Mouse (Mus musculus) embryonic facial prominence, embryonic 11.5 days (tissue): ENCODE measurements around the gene Prkch. TPM values are rescaled to one million over a fixed set of nuclear protein-coding genes. Genes with fewer than 3 reads are reported as not detected.
A peak's percentile ranks its signal among the peaks of the same experiment; 100 is the strongest.

ENCODE experiments used
- ATAC-seq: fragments of 200-750 bp; cut with Nextera tagmentation; replicated peaks from 2 replicates; pipeline ENCODE4 v1.8.0; 2017; ENCODE audit warnings: low read depth; ENCODE audit not compliant: insufficient number of reproducible peaks, low FRiP score, low TSS enrichment
- DNase-seq: peaks from one replicate; pipeline ENCODE4 v3.0.0-alpha.2; 2015; ENCODE audit warnings: low spot score
- H3K27ac ChIP-seq: fragments of 300-500 bp; sonication (generic); replicated peaks from 2 replicates; pipeline ENCODE4 v1.5.1; 2014; ENCODE audit warnings: mild to moderate bottlenecking, low read depth, low read length, control low read depth
- H3K27me3 ChIP-seq: fragments of 300-500 bp; sonication (generic); 2 replicates; pipeline ENCODE4 v1.6.1; 2014; ENCODE audit warnings: mild to moderate bottlenecking, low read length, moderate library complexity, mixed read lengths; ENCODE audit not compliant: control insufficient read depth, insufficient read depth
- H3K36me3 ChIP-seq: fragments of 300-500 bp; sonication (generic); replicated peaks from 2 replicates; pipeline ENCODE4 v1.6.1; 2014; ENCODE audit warnings: low read depth, mild to moderate bottlenecking, low read length, moderate library complexity, mixed read lengths; ENCODE audit not compliant: control insufficient read depth, insufficient read depth
- H3K4me1 ChIP-seq: fragments of 300-500 bp; sonication (generic); 2 replicates; pipeline ENCODE4 v1.6.1; 2014; ENCODE audit warnings: low read length, mixed read lengths; ENCODE audit not compliant: control insufficient read depth, insufficient read depth
- H3K4me2 ChIP-seq: fragments of 300-500 bp; sonication (generic); 2 replicates; pipeline ENCODE4 v1.6.1; 2014; ENCODE audit warnings: low read depth, mild to moderate bottlenecking, control low read depth, low read length, moderate library complexity
- H3K4me3 ChIP-seq: fragments of 300-500 bp; sonication (generic); 2 replicates; pipeline ENCODE4 v1.5.1; 2014; ENCODE audit warnings: low read depth, low read length, control low read depth
- H3K9ac ChIP-seq: fragments of 300-500 bp; sonication (generic); replicated peaks from 2 replicates; pipeline ENCODE4 v1.6.1; 2014; ENCODE audit warnings: mild to moderate bottlenecking, control low read depth, low read length
- H3K9me3 ChIP-seq: fragments of 300-500 bp; sonication (generic); replicated peaks from 2 replicates; pipeline ENCODE4 v1.6.1; 2016; ENCODE audit warnings: mild to moderate bottlenecking, low read length, inconsistent platforms, mixed read lengths; ENCODE audit not compliant: control insufficient read depth
- WGBS: fragments of 180-500 bp; shearing (Covaris S2); extraction: QIAGEN DNeasy Blood & Tissue Kit; methylation state at CpG from one replicate; pipeline ENCODE4 v1.1.7; 2014; 5-methylcytosine and 5-hydroxymethylcytosine counted together
- polyA plus RNA-seq: library from polyadenylated mRNA; unstranded; fragments of >200 nt; fragmentation: Nextera tagmentation; extraction: Ambion mirVana; gene quantifications from 2 replicates; pipeline ENCODE4 v1.2.1, GENCODE M21; 2014

Prkch gene
- polyA plus RNA-seq, 1 experiment from 2014 or later = 11.6 TPM

GRCm38 (mm10) chr12:73583813-73584609 lies 585 bp upstream of the Prkch start:
- ATAC-seq = peak; percentile 39; the same call in 1 of the 2 replicates
- 3% methylated on average over 33 of the region's 33 CpGs for WGBS
- Histone ChIP-seq H3K4me1 (no peaks in the 10 kb centered on the region; the same call in 1 of the 2 replicates), H3K4me2 (peak overlapping the region; percentile 83), H3K27me3 (peaks cover 6% of the 10 kb centered on the region; the same call in 1 of the 2 replicates), H3K4me3 (peak overlapping the region; percentile 66), H3K27ac (0 out of 2 replicates have a peak overlapping the region, but pooled peaks have one; percentile 65), H3K36me3 (no peaks in the 10 kb centered on the region), H3K9me3 (no peaks in the 10 kb centered on the region), H3K9ac (peak overlapping the region; percentile 71)
- peak; percentile 46 for DNase-seq

- Histone ChIP-seq H3K36me3 (no peaks in the 10 kb centered on the region), H3K4me1 (no peaks in the 10 kb centered on the region), H3K9ac (peak overlapping the region; percentile 71), H3K27ac (no peak overlapping the region), H3K4me2 (peak overlapping the region; percentile 83), H3K4me3 (peak overlapping the region; percentile 66), H3K27me3 (peaks cover 6% of the 10 kb centered on the region; the same call in 1 of the 2 replicates), H3K9me3 (no peaks in the 10 kb centered on the region)
- ATAC-seq (peak; percentile 20), DNase-seq (peak; percentile 10)
- under 1% methylated on average over 33 of the region's 33 CpGs for WGBS
Observed at GRCm38 (mm10) chr12:73585241-73585801, 725 bp downstream of the Prkch start.

- Histone ChIP-seq H3K4me1 (no peaks in the 10 kb centered on the region), H3K27ac (no peak overlapping the region), H3K4me2 (peak overlapping the region; percentile 83), H3K9me3 (no peaks in the 10 kb centered on the region), H3K27me3 (peaks cover 6% of the 10 kb centered on the region; the same call in 1 of the 2 replicates), H3K9ac (peak overlapping the region; percentile 71; the same call in 1 of the 2 replicates), H3K4me3 (peak overlapping the region; percentile 66), H3K36me3 (no peaks in the 10 kb centered on the region)
- WGBS = 1% methylated on average over 7 of the region's 7 CpGs
- no peak for ATAC-seq
- DNase-seq = peak; percentile 34
Observed at GRCm38 (mm10) chr12:73585850-73586249, 1.3 kb downstream of the Prkch start.

- Histone ChIP-seq H3K4me1 (no peaks in the 10 kb centered on the region), H3K27me3 (peaks cover 6% of the 10 kb centered on the region; the same call in 1 of the 2 replicates), H3K9ac (no peak overlapping the region), H3K9me3 (no peaks in the 10 kb centered on the region), H3K36me3 (no peaks in the 10 kb centered on the region), H3K4me3 (no peak overlapping the region), H3K27ac (no peak overlapping the region), H3K4me2 (no peak overlapping the region)
- ATAC-seq = no peak
- DNase-seq = no peak
- 64% methylated on average over 3 of the region's 3 CpGs for WGBS
Observed at GRCm38 (mm10) chr12:73587262-73587661, 2.7 kb downstream of the Prkch start.

- H3K27ac ChIP-seq = no peak overlapping the region
- ATAC-seq (no peak), DNase-seq (no peak)
- no peak overlapping the region for H3K4me3 ChIP-seq
- H3K36me3 ChIP-seq = no peaks in the 10 kb centered on the region
- 88% methylated on average over 15 of the region's 15 CpGs for WGBS
- peaks cover 3% of the 10 kb centered on the region; the same call in 1 of the 2 replicates for H3K27me3 ChIP-seq
- H3K4me2 ChIP-seq = no peak overlapping the region
- no peaks in the 10 kb centered on the region for H3K9me3 ChIP-seq
- H3K4me1 ChIP-seq = no peaks in the 10 kb centered on the region
- no peak overlapping the region for H3K9ac ChIP-seq
Observed at GRCm38 (mm10) chr12:73590627-73591276, 6.2 kb downstream of the Prkch start.

- H3K9ac ChIP-seq = no peak overlapping the region
- no peak overlapping the region for H3K4me3 ChIP-seq
- 85% methylated on average over 8 of the region's 11 CpGs for WGBS
- no peak for ATAC-seq
- H3K4me1 ChIP-seq = no peaks in the 10 kb centered on the region
- H3K9me3 ChIP-seq = no peaks in the 10 kb centered on the region
- no peak overlapping the region for H3K27ac ChIP-seq
- H3K4me2 ChIP-seq = no peak overlapping the region
- H3K36me3 ChIP-seq = no peaks in the 10 kb centered on the region
- no peaks in the 10 kb centered on the region for H3K27me3 ChIP-seq
- DNase-seq = no peak
Observed at GRCm38 (mm10) chr12:73591625-73592024, 7.0 kb downstream of the Prkch start.

- no peak overlapping the region for H3K9ac ChIP-seq
- H3K36me3 ChIP-seq = no peaks in the 10 kb centered on the region
- DNase-seq (no peak), ATAC-seq (no peak)
- no peaks in the 10 kb centered on the region for H3K4me1 ChIP-seq
- no peaks in the 10 kb centered on the region for H3K27me3 ChIP-seq
- H3K4me3 ChIP-seq = no peak overlapping the region
- H3K27ac ChIP-seq = no peak overlapping the region
- no peak overlapping the region for H3K4me2 ChIP-seq
- WGBS = 82% methylated on average over 12 of the region's 12 CpGs
- H3K9me3 ChIP-seq = no peaks in the 10 kb centered on the region
Observed at GRCm38 (mm10) chr12:73593021-73593798, 8.6 kb downstream of the Prkch start.
